Mouse (Mus musculus) T-helper 2 cell (primary cell): ENCODE results near the gene Mef2d.

Experiments
- in situ Hi-C: fragments of 300-600 bp; cut with MboI, MseI; formaldehyde crosslinking; loops from one replicate; pipeline ENCODE4 v1.15.1; 2025; ENCODE audit warnings: high pct_unique_total_duplicates

Mef2d gene

GRCm38 (mm10) chr3:88137821-88138220 is 4.4 kb upstream of the Mef2d start:
- in situ Hi-C loops: no loop called here

- in situ Hi-C loops: no loop called here
Measured at GRCm38 (mm10) chr3:88138336-88139242, 3.6 kb upstream of the Mef2d start.

GRCm38 (mm10) chr3:88139243-88140177 is 2.7 kb upstream of the Mef2d start:
- in situ Hi-C loops: loop anchor here (10.0 kb wide), 1 partner anchor 805 kb away; no protein-coding TSS in a partner anchor

- in situ Hi-C loops: loop anchor here (10.0 kb wide), 1 partner anchor 804 kb away; no protein-coding TSS in a partner anchor
Measured at GRCm38 (mm10) chr3:88140178-88140902, 1.8 kb upstream of the Mef2d start.

GRCm38 (mm10) chr3:88140903-88141430 is 1.2 kb upstream of the Mef2d start:
- in situ Hi-C loops: loop anchor here (10.0 kb wide), 1 partner anchor 804 kb away; no protein-coding TSS in a partner anchor

GRCm38 (mm10) chr3:88141439-88141786 is 759 bp upstream of the Mef2d start:
- in situ Hi-C loops: loop anchor here (10.0 kb wide), 1 partner anchor 803 kb away; no protein-coding TSS in a partner anchor

GRCm38 (mm10) chr3:88142546-88142915 is 359 bp downstream of the Mef2d start:
- in situ Hi-C loops: loop anchor here (10.0 kb wide), 1 partner anchor 802 kb away; no protein-coding TSS in a partner anchor

- in situ Hi-C loops: loop anchor here (10.0 kb wide), 1 partner anchor 802 kb away; no protein-coding TSS in a partner anchor
Measured at GRCm38 (mm10) chr3:88142916-88143771, 972 bp downstream of the Mef2d start.

- in situ Hi-C loops: loop anchor here (10.0 kb wide), 1 partner anchor 801 kb away; no protein-coding TSS in a partner anchor
Measured at GRCm38 (mm10) chr3:88143961-88144486, 1.9 kb downstream of the Mef2d start.

- in situ Hi-C loops: loop anchor here (10.0 kb wide), 1 partner anchor 800 kb away; no protein-coding TSS in a partner anchor
Measured at GRCm38 (mm10) chr3:88144648-88145410, 2.7 kb downstream of the Mef2d start.

GRCm38 (mm10) chr3:88145411-88145782 is 3.2 kb downstream of the Mef2d start:
- in situ Hi-C loops: loop anchor here (10.0 kb wide), 1 partner anchor 799 kb away; no protein-coding TSS in a partner anchor

GRCm38 (mm10) chr3:88145952-88146351 is 3.8 kb downstream of the Mef2d start:
- in situ Hi-C loops: loop anchor here (10.0 kb wide), 1 partner anchor 799 kb away; no protein-coding TSS in a partner anchor

GRCm38 (mm10) chr3:88146376-88147112 is 4.4 kb downstream of the Mef2d start:
- in situ Hi-C loops: loop anchor here (10.0 kb wide), 1 partner anchor 798 kb away; no protein-coding TSS in a partner anchor

GRCm38 (mm10) chr3:88147444-88147843 is 5.3 kb downstream of the Mef2d start:
- in situ Hi-C loops: loop anchor here (10.0 kb wide), 1 partner anchor 797 kb away; no protein-coding TSS in a partner anchor

GRCm38 (mm10) chr3:88147866-88148265 is 5.7 kb downstream of the Mef2d start:
- in situ Hi-C loops: loop anchor here (10.0 kb wide), 1 partner anchor 797 kb away; no protein-coding TSS in a partner anchor

- in situ Hi-C loops: loop anchor here (10.0 kb wide), 1 partner anchor 796 kb away; no protein-coding TSS in a partner anchor
Measured at GRCm38 (mm10) chr3:88148354-88148753, 6.2 kb downstream of the Mef2d start.

- in situ Hi-C loops: loop anchor here (10.0 kb wide), 1 partner anchor 796 kb away; no protein-coding TSS in a partner anchor
Measured at GRCm38 (mm10) chr3:88148776-88149509, 6.8 kb downstream of the Mef2d start.
